Mouse (Mus musculus) liver, embryonic 11.5 days (tissue): Measurements from ENCODE around the gene Atp8a1. TPM values are rescaled to one million over a fixed set of nuclear protein-coding genes. Genes with fewer than 3 reads are reported as not detected.

Experiments
- ATAC-seq: fragments of 200-750 bp; cut with Nextera tagmentation; replicated peaks from 2 replicates; pipeline ENCODE4 v1.8.0; 2017; ENCODE audit warnings: moderate number of reproducible peaks, mild to moderate bottlenecking, moderate TSS enrichment, moderate library complexity; ENCODE audit not compliant: low FRiP score
- DNase-seq: peaks from one replicate; pipeline ENCODE4 v3.0.0-alpha.2; 2017; ENCODE audit warnings: low spot score
- H3K27ac ChIP-seq: fragments of 300-500 bp; sonication (generic); 2 replicates; pipeline ENCODE4 v1.5.1; 2014; ENCODE audit warnings: mild to moderate bottlenecking, low read depth, low read length, control low read depth
- H3K27me3 ChIP-seq: fragments of 300-500 bp; sonication (generic); replicated peaks from 2 replicates; pipeline ENCODE4 v1.6.1; 2014; ENCODE audit warnings: low read length, mixed read lengths; ENCODE audit not compliant: control insufficient read depth, insufficient read depth
- H3K36me3 ChIP-seq: fragments of 300-500 bp; sonication (generic); 2 replicates; pipeline ENCODE4 v1.6.1; 2014; ENCODE audit warnings: mild to moderate bottlenecking, low read length, moderate library complexity, mixed read lengths; ENCODE audit not compliant: control insufficient read depth, insufficient read depth
- H3K4me1 ChIP-seq: fragments of 300-500 bp; sonication (generic); replicated peaks from 2 replicates; pipeline ENCODE4 v1.6.1; 2014; ENCODE audit warnings: low read length, mixed read lengths; ENCODE audit not compliant: control insufficient read depth, insufficient read depth
- H3K4me2 ChIP-seq: fragments of 300-500 bp; sonication (generic); 2 replicates; pipeline ENCODE4 v1.6.1; 2014; ENCODE audit warnings: mild to moderate bottlenecking, control low read depth, moderate library complexity
- H3K4me3 ChIP-seq: fragments of 300-500 bp; sonication (generic); 2 replicates; pipeline ENCODE4 v1.5.1; 2014; ENCODE audit warnings: low read depth, low read length, control low read depth
- H3K9ac ChIP-seq: fragments of 300-500 bp; sonication (generic); 2 replicates; pipeline ENCODE4 v1.6.1; 2014; ENCODE audit warnings: low read depth, low read length, control low read depth
- H3K9me3 ChIP-seq: fragments of 300-500 bp; sonication (generic); 2 replicates; pipeline ENCODE4 v1.6.1; 2016; ENCODE audit warnings: low read length, inconsistent platforms, mixed read lengths; ENCODE audit not compliant: control insufficient read depth
- WGBS: fragments of 180-500 bp; shearing (Covaris S2); extraction: QIAGEN DNeasy Blood & Tissue Kit; methylation state at CpG from one replicate; pipeline ENCODE4 v1.1.7; 2014; 5-methylcytosine and 5-hydroxymethylcytosine counted together
- polyA plus RNA-seq: library from polyadenylated mRNA; unstranded; fragments of >200 nt; fragmentation: Nextera tagmentation; extraction: Ambion mirVana; gene quantifications from 2 replicates; pipeline ENCODE4 v1.2.1, GENCODE M21; 2014

Atp8a1 gene
- polyA plus RNA-seq: 60.5 and 73.8 TPM in 2 replicates

GRCm38 (mm10) chr5:67847253-67848165 lies at the start of gene Atp8a1:
Gene Atp8a1 (minus strand): TSS chr5:67847434.
- peaks cover 21% of the 10 kb centered on the region for H3K4me1 ChIP-seq

GRCm38 (mm10) chr5:67884422-67885210 lies 37.4 kb upstream of the Atp8a1 start:
- no peaks in the 10 kb centered on the region for H3K27me3 ChIP-seq
- ATAC-seq (no peak), DNase-seq (no peak)
- no peak overlapping the region for H3K4me2 ChIP-seq
- no peak overlapping the region for H3K4me3 ChIP-seq
- no peak overlapping the region for H3K27ac ChIP-seq
- H3K36me3 ChIP-seq: no peaks in the 10 kb centered on the region
- H3K9me3 ChIP-seq: no peaks in the 10 kb centered on the region
- no peak overlapping the region for H3K9ac ChIP-seq
- H3K4me1 ChIP-seq: peaks cover 6% of the 10 kb centered on the region; the same call in 1 of the 2 replicates
- WGBS: 89% methylated on average over 9 of the region's 9 CpGs

More at GRCm38 (mm10) chr5:67847253-67848165, at the start of gene Atp8a1:
- ATAC-seq (peak; percentile 92), DNase-seq (peak; percentile 100)
- Histone ChIP-seq H3K36me3 (no peaks in the 10 kb centered on the region), H3K27ac (peak within 1 kb of the TSS; percentile 81), H3K4me2 (peak within 1 kb of the TSS; percentile 77), H3K9me3 (no peaks in the 10 kb centered on the region), H3K27me3 (0 out of 2 replicates have a peak, but pooled peaks cover 2% of the 10 kb centered on the region), H3K9ac (peak within 1 kb of the TSS; percentile 70), H3K4me3 (peak within 1 kb of the TSS; percentile 75)
- under 1% methylated on average over 60 of the region's 64 CpGs for WGBS

GRCm38 (mm10) chr5:67883564-67884171 lies 36.4 kb upstream of the Atp8a1 start:
- peak; percentile 77 for ATAC-seq
- no peak for DNase-seq
- Histone ChIP-seq H3K9ac (no peak overlapping the region), H3K27me3 (no peaks in the 10 kb centered on the region), H3K9me3 (no peaks in the 10 kb centered on the region), H3K4me3 (no peak overlapping the region), H3K27ac (no peak overlapping the region), H3K4me2 (no peak overlapping the region), H3K4me1 (peaks cover 6% of the 10 kb centered on the region; the same call in 1 of the 2 replicates), H3K36me3 (no peaks in the 10 kb centered on the region)
- WGBS: 75% methylated on average over 1 of the region's 1 CpGs

- Histone ChIP-seq H3K27me3 (no peaks in the 10 kb centered on the region), H3K4me2 (no peak overlapping the region), H3K9me3 (no peaks in the 10 kb centered on the region), H3K27ac (no peak overlapping the region), H3K9ac (no peak overlapping the region), H3K4me1 (no peaks in the 10 kb centered on the region; the same call in 1 of the 2 replicates), H3K36me3 (no peaks in the 10 kb centered on the region), H3K4me3 (no peak overlapping the region)
- DNase-seq (no peak), ATAC-seq (no peak)
- 50% methylated on average over 3 of the region's 3 CpGs for WGBS
Measured at GRCm38 (mm10) chr5:67871414-67871813, 24.2 kb upstream of the Atp8a1 start.

GRCm38 (mm10) chr5:67866221-67866620 lies 19.0 kb upstream of the Atp8a1 start:
- 75% methylated on average over 9 of the region's 9 CpGs for WGBS
- no peak overlapping the region for H3K4me3 ChIP-seq
- no peaks in the 10 kb centered on the region for H3K27me3 ChIP-seq
- H3K4me1 ChIP-seq: peaks cover 4% of the 10 kb centered on the region
- ATAC-seq (peak; percentile 65), DNase-seq (no peak)
- H3K27ac ChIP-seq: no peak overlapping the region
- H3K36me3 ChIP-seq: no peaks in the 10 kb centered on the region
- H3K9ac ChIP-seq: no peak overlapping the region
- no peak overlapping the region for H3K4me2 ChIP-seq
- H3K9me3 ChIP-seq: no peaks in the 10 kb centered on the region

- DNase-seq (no peak), ATAC-seq (peak; percentile 78)
- Histone ChIP-seq H3K9ac (no peak overlapping the region), H3K27me3 (no peaks in the 10 kb centered on the region), H3K4me1 (peaks cover 4% of the 10 kb centered on the region), H3K9me3 (no peaks in the 10 kb centered on the region), H3K27ac (no peak overlapping the region), H3K4me3 (no peak overlapping the region), H3K4me2 (peak overlapping the region; percentile 9; the same call in 1 of the 2 replicates), H3K36me3 (no peaks in the 10 kb centered on the region)
- 35% methylated on average over 5 of the region's 5 CpGs for WGBS
Measured at GRCm38 (mm10) chr5:67865670-67866069, 18.4 kb upstream of the Atp8a1 start.

GRCm38 (mm10) chr5:67864508-67865060 lies 17.4 kb upstream of the Atp8a1 start:
- 52% methylated on average over 2 of the region's 2 CpGs for WGBS
- no peaks in the 10 kb centered on the region for H3K36me3 ChIP-seq
- no peak overlapping the region for H3K4me3 ChIP-seq
- H3K4me2 ChIP-seq: no peak overlapping the region
- H3K4me1 ChIP-seq: peaks cover 4% of the 10 kb centered on the region
- H3K9me3 ChIP-seq: no peaks in the 10 kb centered on the region
- no peaks in the 10 kb centered on the region for H3K27me3 ChIP-seq
- no peak for DNase-seq
- peak; percentile 63 for ATAC-seq
- H3K9ac ChIP-seq: no peak overlapping the region
- no peak overlapping the region for H3K27ac ChIP-seq

- Histone ChIP-seq H3K27ac (no peak overlapping the region; the same call in 1 of the 2 replicates), H3K27me3 (no peaks in the 10 kb centered on the region), H3K4me1 (peaks cover 4% of the 10 kb centered on the region), H3K9me3 (no peaks in the 10 kb centered on the region), H3K36me3 (no peaks in the 10 kb centered on the region), H3K4me2 (no peak overlapping the region), H3K9ac (no peak overlapping the region), H3K4me3 (no peak overlapping the region)
- ATAC-seq (no peak), DNase-seq (no peak)
- WGBS: 57% methylated on average over 10 of the region's 10 CpGs
Measured at GRCm38 (mm10) chr5:67863950-67864391, 16.7 kb upstream of the Atp8a1 start.
